Mouse (Mus musculus): ENCODE measurements at regions not wholly inside any gene's neighbourhood (a gene's known extent, or its start where the extent isn't known, plus 50 kb on each side); places are given as distances from the start of the nearest gene placed in this dataset.

DNA sequence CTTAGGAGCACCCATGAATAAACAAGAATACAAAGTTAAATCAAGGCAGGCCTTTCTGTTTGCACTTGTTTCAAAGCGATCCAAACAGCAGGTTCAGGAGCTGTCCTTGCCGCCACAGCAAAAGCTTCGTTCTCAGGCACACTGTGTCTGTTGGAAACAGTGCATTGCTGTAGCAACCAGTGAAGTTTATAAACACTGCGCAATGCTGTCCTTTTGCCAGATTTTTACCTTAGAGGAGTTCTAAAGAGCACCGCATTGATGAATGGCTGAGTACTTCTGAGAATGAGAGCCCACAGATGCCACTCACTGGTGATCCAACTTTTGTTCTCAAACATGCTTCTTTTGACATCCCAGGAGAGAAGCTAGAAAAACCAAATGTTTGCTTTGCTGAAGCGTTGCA, 64.0 kb upstream of the Bmp4 start:
- intact Hi-C loops (cut with DNase I; ENCODE audit: low total_unique reads), result no loop called here
- no peak for DNase-seq

DNA sequence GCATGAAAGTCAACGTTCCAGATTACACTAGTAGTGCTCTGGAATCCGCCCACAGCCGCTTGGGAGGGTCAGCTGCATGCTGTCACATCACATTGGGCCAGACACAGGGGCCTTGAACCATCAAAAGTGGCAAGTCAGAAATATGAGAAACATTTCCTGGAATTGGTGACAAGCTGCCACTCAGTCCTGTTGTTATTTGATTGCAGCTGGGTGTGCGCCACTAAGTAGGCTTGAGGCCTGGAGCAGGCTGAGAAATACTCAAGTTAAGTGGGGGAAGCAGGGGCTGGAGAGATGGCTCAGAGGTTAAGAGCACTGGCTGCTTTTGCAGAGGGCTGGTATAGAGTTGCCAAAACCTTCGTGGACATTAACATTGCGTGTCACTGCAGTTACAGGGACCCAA, 51.2 kb upstream of the Bmp4 start:
- intact Hi-C loops (cut with DNase I; ENCODE audit: low total_unique reads), result no loop called here
- no peak for DNase-seq

All from gastrocnemius, postnatal 14 days (tissue).